Mouse (Mus musculus) spleen, adult 2 months (tissue): Measurements from ENCODE around the gene Sp4.

Source experiments
- CTCF ChIP-seq: fragments of 200-500 bp; IDR thresholded peaks from 2 replicates; pipeline ENCODE4 v1.5.1; 2011; ENCODE audit warnings: mild to moderate bottlenecking, inconsistent platforms; ENCODE audit not compliant: insufficient read depth, insufficient read length, insufficient replicate concordance; ENCODE audit errors: extremely low read depth
- POLR2A ChIP-seq: fragments of 200-500 bp; IDR thresholded peaks from 2 replicates; pipeline ENCODE4 v1.6.1; 2011; ENCODE audit warnings: low read depth, low read length, inconsistent platforms

- TF ChIP-seq POLR2A: no peak
- TF ChIP-seq CTCF: no peak
Observed at GRCm38 (mm10) chr12:118276385-118276784, 24.9 kb downstream of the Sp4 start.
